Mouse (Mus musculus) olfactory bulb, adult 2 months (tissue): ENCODE measurements around the gene Zdhhc14.

Experiments
- CTCF ChIP-seq: fragments of 200-500 bp; IDR thresholded peaks from 2 replicates; pipeline ENCODE4 v1.5.1; 2012; ENCODE audit warnings: low read depth, mild to moderate bottlenecking, low read length, moderate library complexity; ENCODE audit not compliant: insufficient read depth
- POLR2A ChIP-seq: fragments of 200-500 bp; IDR thresholded peaks from 2 replicates; pipeline ENCODE4 v1.6.1; 2012; ENCODE audit warnings: mild to moderate bottlenecking, low read depth, low read length, moderate library complexity; ENCODE audit not compliant: insufficient read depth

DNA sequence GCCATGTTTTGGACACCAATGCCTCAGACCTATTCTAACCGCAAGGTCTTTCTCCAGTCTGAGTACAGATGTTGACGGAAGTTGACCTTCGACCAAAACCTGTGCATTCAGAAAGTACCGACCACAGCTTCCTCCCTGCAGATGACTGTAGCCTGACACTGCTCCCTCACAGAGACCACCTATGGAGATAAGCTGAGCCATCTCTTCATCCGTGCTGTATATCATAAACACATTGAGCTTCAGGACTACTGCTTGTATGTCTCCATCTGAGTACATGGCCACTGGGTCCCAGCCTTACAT, 310.2 kb downstream of the Zdhhc14 start:
- TF ChIP-seq POLR2A (no peak), CTCF (no peak)
